Mouse (Mus musculus): ENCODE measurements around the gene Meioc.

DNA sequence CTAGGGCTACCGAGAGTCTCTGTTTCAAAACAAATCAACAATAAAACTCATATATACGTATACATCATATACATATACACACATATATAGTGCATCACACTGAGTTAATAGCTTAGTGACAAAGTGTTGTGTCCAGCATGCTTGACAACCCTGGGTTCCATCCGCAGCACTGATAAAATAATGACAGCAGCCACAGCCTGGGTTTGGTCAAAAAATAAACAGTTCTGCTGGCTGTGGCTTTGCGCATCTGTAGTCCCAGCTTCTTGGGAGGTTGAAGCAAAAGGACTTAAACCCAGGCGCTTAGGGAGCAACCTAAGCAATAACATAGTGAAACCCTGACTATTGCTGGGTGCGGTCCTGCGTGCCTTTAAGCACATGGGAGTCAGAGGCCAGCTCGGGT lies 34.1 kb upstream of the Meioc start:
- TF ChIP-seq CTCF (IDR thresholded peaks at IDR 0.05; ENCODE audit: control insufficient read depth, insufficient read depth, insufficient read length), result no peak
- no peak for TF ChIP-seq CEBPB (IDR thresholded peaks at IDR 0.05; ENCODE audit: low read depth)
- no peak for TF ChIP-seq USF1 (IDR thresholded peaks at IDR 0.05; ENCODE audit: low read depth)
- TF ChIP-seq FOSL1 (IDR thresholded peaks at IDR 0.05; ENCODE audit: insufficient read depth, low read length, poor library complexity, severe bottlenecking), result no peak
- TF ChIP-seq MAX (IDR thresholded peaks at IDR 0.05), result no peak
- no peak for TF ChIP-seq MYOD1 (IDR thresholded peaks at IDR 0.05; ENCODE audit: control insufficient read depth, insufficient read length, low read depth)
